Mouse (Mus musculus) spleen, adult 10 weeks (tissue): ENCODE measurements around the gene Afg3l1. TPM values are rescaled to one million over a fixed set of nuclear protein-coding genes. Genes with fewer than 3 reads are reported as not detected.

Experiments used
- polyA plus RNA-seq: library from polyadenylated mRNA; stranded (reverse); fragments of 350-450 nt; fragmentation: Illumina TruSeq; extraction: RNeasy Lipid Tissue Mini Kit (QIAGEN cat#74804); gene quantifications from one replicate; pipeline ENCODE4 v1.2.3, GENCODE M21; 2015; ENCODE audit warnings: low replicate concordance; ENCODE audit not compliant: insufficient read depth

The Afg3l1 gene
- 19.8 TPM for polyA plus RNA-seq

GRCm38 (mm10) chr8:123477737-123478258 is at the start of gene Afg3l1:
Afg3l1 (plus strand) TSS chr8:123477903.

GRCm38 (mm10) chr8:123514781-123515539 is 37.3 kb downstream of the Afg3l1 start, which contains the start of gene Dbndd1:
Dbndd1 (minus strand) TSS chr8:123515463.

GRCm38 (mm10) chr8:123518667-123519066 is 41.0 kb downstream of the Afg3l1 start, which contains the start of gene Gas8:
Gas8 (plus strand) TSS chr8:123518834.

Other genes starting within 250 kb of the Afg3l1 start
- gene Spata2l, start 241.7 kb upstream of the Afg3l1 start, polyA plus RNA-seq = 2.1 TPM
- gene Zfp276, start 223.7 kb upstream of the Afg3l1 start, polyA plus RNA-seq = 11.3 TPM
- 13.5 TPM for gene Vps9d1, start 223.6 kb upstream of the Afg3l1 start, polyA plus RNA-seq
- gene Fanca, start 159.3 kb upstream of the Afg3l1 start, polyA plus RNA-seq = 22.2 TPM
- gene Spire2, start 145.2 kb upstream of the Afg3l1 start, polyA plus RNA-seq = 0.28 TPM
- gene Tcf25, start 104.2 kb upstream of the Afg3l1 start, polyA plus RNA-seq = 390 TPM
- not detected for gene Mc1r, start 70.8 kb upstream of the Afg3l1 start, polyA plus RNA-seq
- 0.48 TPM for gene Tubb3, start 66.5 kb upstream of the Afg3l1 start, polyA plus RNA-seq
- 10.7 TPM for gene Def8, start 54.4 kb upstream of the Afg3l1 start, polyA plus RNA-seq
- gene Dbndd1, start 37.6 kb downstream of the Afg3l1 start, polyA plus RNA-seq = not detected
- gene Gas8, start 40.9 kb downstream of the Afg3l1 start, polyA plus RNA-seq = 3.9 TPM
- 0.55 TPM for gene Rhou, start 176.0 kb downstream of the Afg3l1 start, polyA plus RNA-seq